Mouse (Mus musculus) left cerebral cortex, postnatal 14 days (tissue): ENCODE results near the gene Cmtm1. TPM values are rescaled to one million over a fixed set of nuclear protein-coding genes. Genes with fewer than 3 reads are reported as not detected.
"Not testable (repeated sequence)": the region's sequence is repeated elsewhere in the genome, so short reads cannot be mapped to it uniquely, and the experiment has no call there.

Experiments used
- DNase-seq, 2 experiments: peaks; one replicate each; pipeline ENCODE4 v3.0.0; 2021 to 2022; ENCODE audit warnings: low spot score in 2 of 2, mixed read lengths in 1 of 2
- intact Hi-C: fragments of 180-260 bp; cut with DNase I; formaldehyde crosslinking; loops from one replicate; pipeline ENCODE4 v1.15.1; 2025
- total RNA-seq, 2 experiments: library from RNA; stranded (reverse); gene quantifications; 2 replicates each; pipeline ENCODE4 v1.2.3; 2021

The Cmtm1 gene
- total RNA-seq, 2 experiments from 2014 or later: not detected

GRCm38 (mm10) chr8:104333786-104334185 is 23.8 kb upstream of the Cmtm1 start:
- no peak for DNase-seq
- intact Hi-C loops: loop anchor here (10.0 kb wide), 2 partner anchors 189 to 229 kb away; partner anchors contain the start of gene Cdh5

- intact Hi-C loops: loop anchor here (10.0 kb wide), 2 partner anchors 188 to 228 kb away; partner anchors contain the start of gene Cdh5
Observed at GRCm38 (mm10) chr8:104332665-104333631, 23.0 kb upstream of the Cmtm1 start.

GRCm38 (mm10) chr8:104321930-104322329 is 12.0 kb upstream of the Cmtm1 start, which contains the start of gene Cmtm2b:
Gene Cmtm2b (plus strand): TSS chr8:104322230.
- DNase-seq, intact Hi-C loops: not testable (repeated sequence)

More at GRCm38 (mm10) chr8:104332665-104333631, 23.0 kb upstream of the Cmtm1 start:
- no peak for DNase-seq

- DNase-seq, intact Hi-C loops: not testable (repeated sequence)
Observed at GRCm38 (mm10) chr8:104321267-104321666, 11.3 kb upstream of the Cmtm1 start, which contains the start of gene Gm11020. Gene Gm11020 (plus strand): TSS chr8:104321567.

GRCm38 (mm10) chr8:104313311-104313710 is 3.4 kb upstream of the Cmtm1 start:
- intact Hi-C loops: no loop called here
- DNase-seq: peak in 1 of 2 experiments; percentile 11

GRCm38 (mm10) chr8:104312023-104312422 is 2.1 kb upstream of the Cmtm1 start:
- DNase-seq: not testable (repeated sequence)

GRCm38 (mm10) chr8:104308341-104308740 is 1.6 kb downstream of the Cmtm1 start:
- intact Hi-C loops, DNase-seq: not testable (repeated sequence)

More at GRCm38 (mm10) chr8:104312023-104312422, 2.1 kb upstream of the Cmtm1 start:
- intact Hi-C loops: not testable (repeated sequence)

- intact Hi-C loops: no loop called here
- no peak for DNase-seq
Observed at GRCm38 (mm10) chr8:104304962-104305361, 5.0 kb downstream of the Cmtm1 start.

- intact Hi-C loops: not testable (repeated sequence)
Observed at GRCm38 (mm10) chr8:104302536-104302935, 7.4 kb downstream of the Cmtm1 start.

GRCm38 (mm10) chr8:104301577-104301976 is 8.4 kb downstream of the Cmtm1 start:
- intact Hi-C loops: not testable (repeated sequence)
- peak in 1 of 2 experiments; percentile 12 for DNase-seq

More at GRCm38 (mm10) chr8:104302536-104302935, 7.4 kb downstream of the Cmtm1 start:
- DNase-seq: not testable (repeated sequence)

- no peak for DNase-seq
- intact Hi-C loops: no loop called here
Observed at GRCm38 (mm10) chr8:104294396-104294795, 15.5 kb downstream of the Cmtm1 start.

- DNase-seq, intact Hi-C loops: not testable (repeated sequence)
Observed at GRCm38 (mm10) chr8:104293081-104293480, 16.9 kb downstream of the Cmtm1 start, which contains the start of gene Cmtm2a. Gene Cmtm2a (minus strand): TSS chr8:104293181.

- DNase-seq: no peak
- intact Hi-C loops: no loop called here
Observed at GRCm38 (mm10) chr8:104268937-104269440, 41.0 kb downstream of the Cmtm1 start.

- DNase-seq: no peak
- intact Hi-C loops: no loop called here
Observed at GRCm38 (mm10) chr8:104268368-104268767, 41.6 kb downstream of the Cmtm1 start.

GRCm38 (mm10) chr8:104264271-104264935 is 45.5 kb downstream of the Cmtm1 start:
- intact Hi-C loops, DNase-seq: not testable (repeated sequence)

- intact Hi-C loops, DNase-seq: not testable (repeated sequence)
Observed at GRCm38 (mm10) chr8:104261802-104262201, 48.1 kb downstream of the Cmtm1 start.

GRCm38 (mm10) chr8:104253016-104253415 is 56.9 kb downstream of the Cmtm1 start:
- no peak for DNase-seq

GRCm38 (mm10) chr8:104251461-104251860 is 58.5 kb downstream of the Cmtm1 start:
- no peak for DNase-seq
- intact Hi-C loops: loop anchor here (5.0 to 10.0 kb wide), 2 partner anchors 191 to 323 kb away; partner anchors contain the start of gene Dync1li2

More at GRCm38 (mm10) chr8:104253016-104253415, 56.9 kb downstream of the Cmtm1 start:
- intact Hi-C loops: loop anchor here (5.0 to 10.0 kb wide), 2 partner anchors 189 to 322 kb away; partner anchors contain the start of gene Dync1li2
